Mouse (Mus musculus): ENCODE measurements around the gene Tmem52. TPM values are rescaled to one million over a fixed set of nuclear protein-coding genes. Genes with fewer than 3 reads are reported as not detected.

The Tmem52 gene
- total and polyA plus RNA-seq, 2 experiments from 2014 or later = 0.12 TPM; not detected in 1

GRCm38 (mm10) chr4:155428442-155428841 lies 40.5 kb upstream of the Tmem52 start:
- Histone ChIP-seq H3K36me3 (replicated peaks; ENCODE audit: control insufficient read depth, insufficient read depth, low read length) (no peaks in the 10 kb centered on the region), H3K9me3 (replicated peaks; ENCODE audit: control insufficient read depth, low read length) (no peaks in the 10 kb centered on the region; the same call in 1 of the 2 replicates), H3K9ac (replicated peaks; ENCODE audit: low read depth, low read length) (no peak overlapping the region), H3K4me2 (ENCODE audit: low read depth, low read length) (no peak overlapping the region), H3K4me1 (ENCODE audit: control insufficient read depth, insufficient read depth) (no peaks in the 10 kb centered on the region), H3K4me3 (ENCODE audit: low read depth, low read length) (no peak overlapping the region), H3K27ac (ENCODE audit: low read depth) (no peak overlapping the region), H3K27me3 (ENCODE audit: control insufficient read depth, insufficient read depth, low read length) (no peaks in the 10 kb centered on the region)
- DNase-seq (ENCODE audit: low spot score) = no peak
- TF ChIP-seq CTCF (IDR thresholded peaks at IDR 0.05; ENCODE audit: low read depth) = no peak
- no peak for TF ChIP-seq EP300 (IDR thresholded peaks at IDR 0.05; ENCODE audit: low read depth)
- ATAC-seq (ENCODE audit: insufficient read depth, low read depth) = no peak

- H3K36me3 ChIP-seq (replicated peaks; ENCODE audit: control insufficient read depth, insufficient read depth, low read length) = no peaks in the 10 kb centered on the region
- H3K4me1 ChIP-seq (ENCODE audit: control insufficient read depth, insufficient read depth) = no peaks in the 10 kb centered on the region
- no peak overlapping the region for H3K27ac ChIP-seq (ENCODE audit: low read depth)
- no peaks in the 10 kb centered on the region for H3K27me3 ChIP-seq (ENCODE audit: control insufficient read depth, insufficient read depth, low read length)
- DNase-seq (ENCODE audit: low spot score) (no peak), ATAC-seq (ENCODE audit: insufficient read depth, low read depth) (no peak)
- TF ChIP-seq CTCF (IDR thresholded peaks at IDR 0.05; ENCODE audit: low read depth) (no peak), EP300 (IDR thresholded peaks at IDR 0.05; ENCODE audit: low read depth) (no peak)
- H3K4me2 ChIP-seq (ENCODE audit: low read depth, low read length) = no peak overlapping the region
- H3K4me3 ChIP-seq (ENCODE audit: low read depth, low read length) = no peak overlapping the region
- no peak overlapping the region for H3K9ac ChIP-seq (replicated peaks; ENCODE audit: low read depth, low read length)
- H3K9me3 ChIP-seq (replicated peaks; ENCODE audit: control insufficient read depth, low read length) = no peaks in the 10 kb centered on the region; the same call in 1 of the 2 replicates
- WGBS = 73% methylated on average over 3 of the region's 3 CpGs
Observed at GRCm38 (mm10) chr4:155429202-155429601, 39.7 kb upstream of the Tmem52 start.

DNA sequence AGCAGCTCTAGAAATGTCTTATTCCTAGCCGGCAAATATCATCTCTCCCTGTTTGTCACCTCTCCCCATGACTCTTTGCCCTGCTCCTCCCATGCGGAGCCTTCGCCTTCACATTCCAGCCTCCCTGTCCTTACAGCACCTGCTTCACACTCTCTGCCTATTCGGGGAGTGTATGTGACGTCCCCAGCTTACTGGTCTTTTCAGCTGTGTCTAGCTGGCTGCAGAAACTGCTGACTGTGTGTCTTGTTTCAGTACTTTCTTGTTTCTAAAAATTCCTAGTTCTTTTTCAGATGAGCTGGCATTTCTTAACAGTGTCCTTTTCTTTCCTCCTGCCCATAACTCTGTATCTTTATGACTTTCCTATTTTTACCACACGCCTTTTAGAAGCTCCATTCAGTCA lies 36.6 kb upstream of the Tmem52 start:
- no peaks in the 10 kb centered on the region for H3K4me1 ChIP-seq (ENCODE audit: control insufficient read depth, insufficient read depth)
- no peak overlapping the region for H3K4me2 ChIP-seq (ENCODE audit: low read depth, low read length)
- no peak for DNase-seq (ENCODE audit: low spot score)
- no peak for TF ChIP-seq CTCF (IDR thresholded peaks at IDR 0.05; ENCODE audit: low read depth)
- TF ChIP-seq EP300 (IDR thresholded peaks at IDR 0.05; ENCODE audit: low read depth) = no peak
- 71% methylated on average over 6 of the region's 6 CpGs for WGBS
- H3K27ac ChIP-seq (ENCODE audit: low read depth) = no peak overlapping the region
- H3K27me3 ChIP-seq (ENCODE audit: control insufficient read depth, insufficient read depth, low read length) = no peaks in the 10 kb centered on the region
- no peaks in the 10 kb centered on the region for H3K36me3 ChIP-seq (replicated peaks; ENCODE audit: control insufficient read depth, insufficient read depth, low read length)
- no peak overlapping the region for H3K4me3 ChIP-seq (ENCODE audit: low read depth, low read length)
- no peak overlapping the region for H3K9ac ChIP-seq (replicated peaks; ENCODE audit: low read depth, low read length)
- no peaks in the 10 kb centered on the region; the same call in 1 of the 2 replicates for H3K9me3 ChIP-seq (replicated peaks; ENCODE audit: control insufficient read depth, low read length)
- no peak for ATAC-seq (ENCODE audit: insufficient read depth, low read depth)

DNA sequence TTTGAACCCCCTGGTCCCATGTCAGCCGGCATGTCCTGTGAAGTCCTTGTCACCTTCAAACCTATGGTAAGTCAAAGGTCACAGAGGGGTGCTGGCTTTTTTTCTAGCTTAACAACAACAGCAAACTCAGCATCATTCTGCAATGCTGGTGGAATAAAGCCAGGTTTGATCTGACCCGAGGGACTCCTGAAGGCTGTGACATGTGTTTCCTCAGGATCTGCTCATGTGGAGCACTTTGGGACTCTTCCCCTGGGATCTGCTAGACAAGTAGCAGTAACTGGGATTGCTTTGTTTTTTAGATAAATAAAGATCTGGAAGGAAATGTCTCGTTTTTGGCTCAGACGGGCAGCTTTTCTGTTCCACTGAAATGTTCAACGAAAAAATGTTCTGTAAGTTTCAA lies 34.9 kb upstream of the Tmem52 start:
- Histone ChIP-seq H3K27me3 (ENCODE audit: control insufficient read depth, insufficient read depth, low read length) (no peaks in the 10 kb centered on the region), H3K36me3 (replicated peaks; ENCODE audit: control insufficient read depth, insufficient read depth, low read length) (no peaks in the 10 kb centered on the region), H3K27ac (ENCODE audit: low read depth) (no peak overlapping the region), H3K4me1 (ENCODE audit: control insufficient read depth, insufficient read depth) (no peaks in the 10 kb centered on the region), H3K9me3 (replicated peaks; ENCODE audit: control insufficient read depth, low read length) (no peaks in the 10 kb centered on the region; the same call in 1 of the 2 replicates), H3K4me2 (ENCODE audit: low read depth, low read length) (no peak overlapping the region), H3K4me3 (ENCODE audit: low read depth, low read length) (no peak overlapping the region), H3K9ac (replicated peaks; ENCODE audit: low read depth, low read length) (no peak overlapping the region)
- TF ChIP-seq EP300 (IDR thresholded peaks at IDR 0.05; ENCODE audit: low read depth) = no peak
- TF ChIP-seq CTCF (IDR thresholded peaks at IDR 0.05; ENCODE audit: low read depth) = no peak
- WGBS = 51% methylated on average over 5 of the region's 5 CpGs
- ATAC-seq (ENCODE audit: insufficient read depth, low read depth) = no peak
- DNase-seq (ENCODE audit: low spot score) = no peak

DNA sequence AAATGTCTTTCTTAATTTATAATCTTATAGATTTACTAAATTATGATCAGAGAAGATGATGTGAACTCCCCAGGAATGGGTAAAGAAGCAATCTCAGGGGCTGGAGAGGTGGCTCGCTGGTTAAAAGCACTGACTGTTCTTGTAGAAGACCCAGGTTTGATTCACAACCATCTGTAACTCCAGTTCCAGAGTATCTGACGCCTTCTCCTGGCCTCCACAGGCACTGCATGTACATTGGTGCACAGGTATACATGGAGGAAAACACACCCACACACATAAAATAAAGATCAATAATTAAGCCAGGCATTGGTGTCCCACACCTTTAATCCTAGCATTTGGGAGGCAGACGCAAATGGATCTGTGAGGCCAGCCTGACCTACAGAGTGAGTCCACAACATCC lies 26.1 kb upstream of the Tmem52 start:
- no peak overlapping the region for H3K4me3 ChIP-seq (ENCODE audit: low read depth, low read length)
- TF ChIP-seq EP300 (IDR thresholded peaks at IDR 0.05; ENCODE audit: low read depth) (no peak), CTCF (IDR thresholded peaks at IDR 0.05; ENCODE audit: low read depth) (no peak)
- H3K27me3 ChIP-seq (ENCODE audit: control insufficient read depth, insufficient read depth, low read length) = no peaks in the 10 kb centered on the region
- H3K27ac ChIP-seq (ENCODE audit: low read depth) = no peak overlapping the region
- H3K4me2 ChIP-seq (ENCODE audit: low read depth, low read length) = no peak overlapping the region
- no peak overlapping the region for H3K9ac ChIP-seq (replicated peaks; ENCODE audit: low read depth, low read length)
- H3K4me1 ChIP-seq (ENCODE audit: control insufficient read depth, insufficient read depth) = no peaks in the 10 kb centered on the region
- no peaks in the 10 kb centered on the region for H3K36me3 ChIP-seq (replicated peaks; ENCODE audit: control insufficient read depth, insufficient read depth, low read length)
- ATAC-seq (ENCODE audit: insufficient read depth, low read depth) (no peak), DNase-seq (ENCODE audit: low spot score) (no peak)
- H3K9me3 ChIP-seq (replicated peaks; ENCODE audit: control insufficient read depth, low read length) = no peaks in the 10 kb centered on the region
- WGBS = 64% methylated on average over 3 of the region's 3 CpGs

- H3K9me3 ChIP-seq (replicated peaks; ENCODE audit: control insufficient read depth, low read length) = no peaks in the 10 kb centered on the region
- ATAC-seq (ENCODE audit: insufficient read depth, low read depth) = no peak
- no peak for DNase-seq (ENCODE audit: low spot score)
- no peaks in the 10 kb centered on the region for H3K27me3 ChIP-seq (ENCODE audit: control insufficient read depth, insufficient read depth, low read length)
- no peaks in the 10 kb centered on the region for H3K36me3 ChIP-seq (replicated peaks; ENCODE audit: control insufficient read depth, insufficient read depth, low read length)
- H3K9ac ChIP-seq (replicated peaks; ENCODE audit: low read depth, low read length) = no peak overlapping the region
- TF ChIP-seq EP300 (IDR thresholded peaks at IDR 0.05; ENCODE audit: low read depth) (no peak), CTCF (IDR thresholded peaks at IDR 0.05; ENCODE audit: low read depth) (no peak)
- H3K27ac ChIP-seq (ENCODE audit: low read depth) = no peak overlapping the region
- WGBS = 42% methylated on average over 10 of the region's 10 CpGs
- no peaks in the 10 kb centered on the region for H3K4me1 ChIP-seq (ENCODE audit: control insufficient read depth, insufficient read depth)
- H3K4me2 ChIP-seq (ENCODE audit: low read depth, low read length) = no peak overlapping the region
- H3K4me3 ChIP-seq (ENCODE audit: low read depth, low read length) = no peak overlapping the region
Observed at GRCm38 (mm10) chr4:155451597-155451996, 17.3 kb upstream of the Tmem52 start.
